Mouse (Mus musculus) lung, embryonic 16.5 days (tissue): ENCODE measurements around the gene 2010315B03Rik. TPM values are rescaled to one million over a fixed set of nuclear protein-coding genes. Genes with fewer than 3 reads are reported as not detected.

Experiments used
- polyA plus RNA-seq: library from polyadenylated mRNA; unstranded; fragments of >200 nt; fragmentation: Nextera tagmentation; extraction: Ambion mirVana; gene quantifications from 2 replicates; pipeline ENCODE4 v1.2.1, GENCODE M21; 2015

The 2010315B03Rik gene
- polyA plus RNA-seq, 1 experiment from 2014 or later, result 11.2 TPM

Other genes starting within 250 kb of the 2010315B03Rik start
- 8.1 and 9.4 TPM in 2 replicates for gene Ccr2, start 210.7 kb downstream of the 2010315B03Rik start, polyA plus RNA-seq
- gene Ccr5, start 191.2 kb downstream of the 2010315B03Rik start, polyA plus RNA-seq, result 0.91 and 1.8 TPM in 2 replicates
- 107 and 113 TPM in 2 replicates for gene Ppp2r3d, start 164.2 kb upstream of the 2010315B03Rik start, polyA plus RNA-seq
- gene Gm21836, start 181.1 kb upstream of the 2010315B03Rik start, polyA plus RNA-seq, result not detected in 2 replicates